Mouse (Mus musculus): ENCODE results near the gene Mob1b.
"Not testable (repeated sequence)": the region's sequence is repeated elsewhere in the genome, so short reads cannot be mapped to it uniquely, and the experiment has no call there.

Gene Mob1b

GRCm38 (mm10) chr5:88699251-88699913, 21.3 kb upstream of the Mob1b start:
- DNase-seq (ENCODE audit: low read depth, low spot score) = no peak

DNA sequence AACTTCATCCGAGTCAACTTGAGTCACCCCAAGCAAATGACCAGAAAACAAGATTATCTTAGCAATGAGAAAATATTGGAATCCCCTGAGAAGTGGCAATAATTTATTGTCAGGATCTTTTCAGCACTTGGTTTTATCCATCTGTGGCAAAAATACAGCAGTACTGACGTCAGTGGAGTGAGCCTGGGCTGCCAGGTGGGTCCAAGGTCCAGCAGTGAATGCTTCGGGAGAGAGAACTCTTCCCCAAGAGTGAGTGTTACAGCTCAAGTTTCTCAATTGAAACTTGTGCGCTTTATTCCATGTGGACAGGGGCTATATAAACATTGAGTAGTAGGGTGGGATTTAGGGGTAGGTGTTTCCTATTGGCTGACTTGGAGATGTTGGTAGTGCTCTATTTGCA, 18.6 kb upstream of the Mob1b start:
- DNase-seq (ENCODE audit: low read depth, low spot score) = no peak

DNA sequence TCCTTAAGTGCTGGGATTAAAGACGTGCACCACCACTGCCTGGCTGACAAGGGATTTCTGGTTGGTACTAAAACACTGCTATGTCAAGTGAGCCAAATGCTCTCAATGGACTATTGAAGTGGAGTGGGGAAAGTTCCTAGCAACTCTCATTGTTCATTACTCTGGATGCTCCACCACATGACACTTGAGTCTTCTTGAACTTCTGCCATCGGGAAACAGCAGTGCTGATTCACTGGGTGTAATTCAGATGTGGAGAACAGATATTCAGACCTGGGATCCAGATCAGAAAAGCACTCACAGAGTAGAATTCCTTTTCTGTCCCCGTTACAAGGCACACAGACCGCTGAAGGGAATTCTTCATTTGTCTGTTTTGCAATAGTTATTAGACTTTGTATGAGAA, 17.1 kb upstream of the Mob1b start:
- DNase-seq (ENCODE audit: low read depth, low spot score) = no peak

DNA sequence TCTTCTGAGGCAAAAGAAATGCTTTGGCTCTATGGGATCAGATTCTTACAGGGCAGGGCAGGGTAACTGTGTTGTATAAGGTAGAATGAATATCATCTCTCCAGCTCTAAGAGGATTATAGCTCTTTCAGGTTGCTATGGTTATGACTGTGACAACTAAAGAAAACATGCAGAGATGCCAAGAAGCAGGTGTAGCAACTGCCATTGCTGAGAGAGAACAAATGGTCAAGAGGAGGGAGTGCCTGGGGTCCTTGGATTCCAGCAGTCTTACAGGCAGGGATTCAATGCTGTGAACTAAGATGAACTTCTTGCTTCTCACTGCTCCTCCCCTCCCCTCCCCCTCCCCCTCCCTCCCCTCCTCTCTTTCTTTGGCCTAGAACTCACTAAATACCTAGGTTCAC, 9.5 kb upstream of the Mob1b start:
- DNase-seq (ENCODE audit: low read depth, low spot score) = peak; percentile 43

- peak; percentile 39 for DNase-seq (ENCODE audit: low read depth, low spot score)
Observed at GRCm38 (mm10) chr5:88711618-88712224, 8.9 kb upstream of the Mob1b start.

DNA sequence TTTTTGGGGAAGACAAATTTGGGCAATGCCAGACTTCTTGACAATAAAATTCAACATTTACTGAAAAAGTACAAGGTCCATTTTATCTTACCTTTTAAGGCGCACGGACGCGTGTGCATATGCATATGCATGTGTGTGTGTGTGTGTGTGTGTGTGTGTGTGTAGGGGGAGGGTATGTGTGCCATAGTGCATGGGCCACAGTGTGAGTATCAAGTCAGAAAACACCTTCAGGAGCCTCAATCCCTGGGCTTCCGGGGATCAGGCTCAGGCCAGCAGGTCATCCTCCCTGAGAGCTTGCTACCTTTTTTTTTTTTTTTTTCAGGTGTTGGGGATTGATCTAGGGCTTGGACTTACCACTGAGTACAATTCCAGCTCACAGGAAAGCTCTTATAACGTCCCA, 8.3 kb upstream of the Mob1b start:
- no peak for DNase-seq (ENCODE audit: low read depth, low spot score)

DNA sequence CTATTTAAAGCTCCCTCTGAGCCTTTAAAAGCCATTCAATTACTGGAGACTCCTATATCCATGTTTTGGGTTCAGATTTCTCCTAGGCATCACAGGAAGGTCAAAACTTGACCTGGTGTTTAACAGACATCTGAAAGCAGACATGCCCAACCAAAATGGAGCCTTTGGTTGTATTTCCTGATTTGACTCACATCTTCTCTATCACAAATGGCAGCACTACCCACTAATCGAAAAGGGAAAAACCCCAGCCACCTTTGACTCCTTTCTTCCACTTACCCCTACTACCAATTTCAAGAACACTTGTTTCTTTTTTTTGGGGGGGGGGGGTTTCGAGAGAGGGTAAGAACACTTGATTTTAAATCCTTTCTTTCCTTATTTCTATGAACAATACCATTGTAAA, 3.7 kb upstream of the Mob1b start:
- no peak for DNase-seq (ENCODE audit: low read depth, low spot score)

GRCm38 (mm10) chr5:88721003-88721475, 384 bp downstream of the Mob1b start:
- no peak for DNase-seq (ENCODE audit: low read depth, low spot score)

DNA sequence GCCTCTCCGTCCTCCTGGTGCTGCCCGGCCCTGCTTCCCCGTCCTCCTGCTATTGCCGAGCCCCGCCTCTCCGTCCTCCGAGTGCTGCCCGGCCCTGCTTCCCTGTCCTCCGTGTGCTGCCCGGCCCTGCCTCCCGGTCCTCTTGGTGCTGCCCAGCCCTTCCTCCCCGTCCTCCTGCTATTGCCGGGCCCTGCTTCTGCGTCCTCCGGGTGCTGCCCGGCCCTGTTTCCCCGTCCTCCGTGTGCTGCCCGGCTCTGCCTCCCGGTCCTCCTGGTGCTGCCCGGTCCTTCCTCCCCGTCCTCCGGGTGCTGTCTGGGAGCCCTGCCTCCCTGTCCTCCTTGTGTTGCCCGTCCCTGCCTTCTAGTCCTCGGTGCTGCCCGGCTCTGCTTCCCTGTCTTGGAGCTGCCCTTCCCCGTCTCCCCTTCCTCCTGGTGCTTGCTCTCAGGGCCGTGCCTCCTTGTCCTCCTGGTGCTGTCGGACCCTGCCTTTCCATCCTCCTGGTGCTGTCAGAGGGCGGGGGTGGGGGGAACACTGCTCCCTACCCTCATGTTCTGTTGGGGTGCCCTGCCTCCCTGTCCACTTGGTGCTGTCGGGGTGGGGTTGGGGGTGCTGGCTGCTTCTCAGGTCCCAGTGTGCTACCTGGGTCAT, 1.0 kb downstream of the Mob1b start:
- no peak for DNase-seq (ENCODE audit: low read depth, low spot score)

- DNase-seq (ENCODE audit: low read depth, low spot score) = no peak
Observed at GRCm38 (mm10) chr5:88722213-88722600, 1.6 kb downstream of the Mob1b start.

- DNase-seq (ENCODE audit: low read depth, low spot score) = no peak
Observed at GRCm38 (mm10) chr5:88724030-88724429, 3.4 kb downstream of the Mob1b start.

DNA sequence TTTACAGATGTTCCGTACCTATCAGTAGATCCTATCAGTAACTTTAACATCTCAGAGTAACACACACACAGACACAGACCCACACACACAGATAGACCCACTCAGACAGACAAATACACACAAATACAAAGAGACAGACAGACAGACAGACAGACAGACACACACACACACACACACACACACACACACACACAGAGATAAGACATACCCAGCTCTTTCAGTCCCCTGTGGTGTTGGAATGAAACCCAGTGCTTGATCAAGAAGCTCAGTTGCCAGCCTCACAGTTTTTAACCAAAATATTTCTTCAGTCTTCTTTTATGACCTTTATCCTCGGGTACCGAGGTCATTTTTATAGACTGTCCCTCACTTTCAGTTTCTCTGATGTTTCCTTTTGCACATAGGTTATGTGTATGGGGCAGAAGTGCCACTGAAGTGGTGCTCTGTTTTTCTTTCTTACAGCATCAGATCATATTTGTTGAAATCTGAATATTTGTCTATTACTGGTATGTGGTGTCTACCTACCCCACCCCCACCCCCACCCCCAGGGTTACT, 7.0 kb downstream of the Mob1b start:
- DNase-seq (ENCODE audit: low read depth, low spot score) = no peak

DNA sequence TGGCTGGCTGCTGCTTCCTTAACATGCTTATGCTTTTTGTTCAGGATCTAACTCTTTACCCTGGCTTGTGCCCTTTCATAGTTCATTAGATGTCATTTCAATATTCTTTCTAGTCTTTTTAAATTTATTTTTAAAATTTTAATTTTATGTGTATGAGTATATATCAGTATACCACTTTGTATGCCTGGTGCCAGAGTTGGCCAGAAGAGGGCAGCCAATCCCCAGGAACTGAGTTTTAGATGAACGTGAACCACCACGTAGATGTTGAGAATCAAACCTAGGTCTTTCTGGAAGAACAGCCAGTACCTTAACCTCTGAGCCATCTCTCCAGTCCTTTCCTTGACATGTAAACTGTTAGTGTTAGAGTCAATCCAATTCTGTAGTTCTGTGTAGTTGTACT, 14.1 kb downstream of the Mob1b start:
- peak; percentile 56 for DNase-seq (ENCODE audit: low read depth, low spot score)

DNA sequence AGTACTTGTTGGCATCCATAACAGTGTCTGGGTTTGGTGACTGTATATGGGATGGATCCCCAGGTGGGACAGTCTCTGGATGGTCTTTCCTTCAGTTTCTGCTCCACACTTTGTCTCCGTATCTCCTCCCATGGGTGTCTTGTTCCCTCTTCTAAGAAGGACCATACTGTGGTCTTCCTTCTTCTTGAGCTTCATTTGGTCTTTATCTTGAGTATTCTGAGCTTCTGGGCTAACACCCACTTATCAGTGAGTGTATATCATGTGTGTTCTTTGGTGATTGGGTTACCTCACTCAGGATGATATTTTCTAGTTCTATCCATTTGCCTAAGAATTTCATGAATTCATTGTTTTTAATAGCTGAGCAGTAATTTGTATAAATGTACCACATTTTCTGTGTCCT, 20.4 kb downstream of the Mob1b start:
- DNase-seq (ENCODE audit: low read depth, low spot score) = not testable (repeated sequence)

GRCm38 (mm10) chr5:88747774-88748173, 27.1 kb downstream of the Mob1b start:
- no peak for DNase-seq (ENCODE audit: low read depth, low spot score)

- DNase-seq (ENCODE audit: low read depth, low spot score) = no peak
Observed at GRCm38 (mm10) chr5:88753199-88753598, 32.5 kb downstream of the Mob1b start.

DNA sequence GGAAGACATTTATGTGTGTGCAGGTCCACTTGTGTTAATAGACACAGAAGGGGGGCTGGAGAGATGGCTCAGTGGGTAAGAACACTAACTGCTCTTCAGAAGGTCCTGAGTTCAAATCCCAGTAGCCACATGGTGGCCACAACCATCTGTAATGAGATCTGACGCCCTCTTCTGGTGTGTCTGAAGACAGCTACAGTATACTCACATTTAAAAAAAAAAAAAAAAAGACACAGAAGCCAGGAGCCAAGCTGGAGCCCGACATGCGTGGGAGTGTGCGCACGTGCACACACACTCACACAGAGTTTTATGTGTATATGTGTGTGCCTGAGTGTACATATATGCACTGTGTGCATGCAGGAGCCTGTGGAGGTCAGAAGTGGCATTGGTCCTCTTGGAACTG, 42.0 kb downstream of the Mob1b start:
- no peak for DNase-seq (ENCODE audit: low read depth, low spot score)

- no peak for DNase-seq (ENCODE audit: low read depth, low spot score)
Observed at GRCm38 (mm10) chr5:88764430-88764986, 43.9 kb downstream of the Mob1b start.

GRCm38 (mm10) chr5:88764987-88765481, 44.4 kb downstream of the Mob1b start, which contains the start of gene Dck:
Gene Dck (plus strand): TSS chr5:88764996.
- DNase-seq (ENCODE audit: low read depth, low spot score) = peak; percentile 100

GRCm38 (mm10) chr5:88765587-88765986, 44.9 kb downstream of the Mob1b start:
- DNase-seq (ENCODE audit: low read depth, low spot score) = no peak

DNA sequence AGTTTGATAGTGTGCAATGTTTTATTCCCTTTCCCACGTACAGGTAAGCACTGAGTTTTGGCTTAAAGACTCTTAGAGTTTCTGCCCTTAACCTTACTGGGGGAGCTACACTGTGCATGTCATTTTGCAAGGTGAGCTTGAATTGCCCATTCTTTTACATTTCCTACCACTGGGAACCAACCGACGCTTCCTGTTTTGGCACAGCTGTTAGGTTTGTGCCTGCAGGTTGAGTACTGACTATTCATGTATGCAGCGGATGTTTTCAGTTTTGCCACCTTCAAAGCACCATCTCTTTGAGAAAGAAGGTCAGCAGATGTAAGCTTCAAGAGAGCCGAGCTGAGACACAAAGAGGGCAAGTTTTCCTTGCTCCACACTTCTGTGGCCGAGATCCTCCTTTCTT, 45.5 kb downstream of the Mob1b start:
- DNase-seq (ENCODE audit: low read depth, low spot score) = no peak

DNA sequence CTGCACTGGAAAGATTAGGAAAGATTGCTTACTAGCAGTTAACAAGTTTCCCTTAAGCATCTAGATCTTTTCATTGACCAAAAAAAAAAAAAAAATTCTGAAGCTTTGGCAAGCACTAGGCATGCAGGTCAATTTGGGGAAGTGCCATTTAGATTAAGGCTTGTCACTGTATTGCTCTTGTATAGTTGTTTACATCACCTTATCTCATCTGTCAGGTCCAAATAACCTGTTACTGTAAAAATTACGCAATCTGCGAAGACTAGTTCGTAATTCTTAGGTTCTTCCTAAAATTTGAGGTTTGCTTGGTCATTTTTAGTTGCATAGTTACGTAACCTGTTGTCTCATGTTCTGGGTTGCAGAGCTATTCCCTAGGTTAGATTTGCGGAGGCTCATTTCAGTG, 46.2 kb downstream of the Mob1b start:
- no peak for DNase-seq (ENCODE audit: low read depth, low spot score)
